Mouse (Mus musculus) G1E (cell line): Measurements from ENCODE around the gene Clcf1.

ENCODE experiments used
- CTCF ChIP-seq: IDR thresholded peaks from 2 replicates; pipeline ENCODE4 v1.5.1; 2012; ENCODE audit warnings: low read depth, low read length, inconsistent platforms, mixed read lengths
- GATA1 ChIP-seq: IDR thresholded peaks from 2 replicates; pipeline ENCODE4 v1.6.1; 2012; ENCODE audit warnings: borderline replicate concordance, low read length, inconsistent platforms, mixed read lengths
- GATA2 ChIP-seq: IDR thresholded peaks from 2 replicates; pipeline ENCODE4 v1.6.1; 2012; ENCODE audit warnings: low read depth, low read length, inconsistent platforms, borderline replicate concordance
- POLR2AphosphoS5 ChIP-seq: IDR thresholded peaks from 2 replicates; pipeline ENCODE4 v1.6.1; 2012; ENCODE audit warnings: low read depth, low read length, inconsistent platforms; ENCODE audit not compliant: insufficient replicate concordance

DNA sequence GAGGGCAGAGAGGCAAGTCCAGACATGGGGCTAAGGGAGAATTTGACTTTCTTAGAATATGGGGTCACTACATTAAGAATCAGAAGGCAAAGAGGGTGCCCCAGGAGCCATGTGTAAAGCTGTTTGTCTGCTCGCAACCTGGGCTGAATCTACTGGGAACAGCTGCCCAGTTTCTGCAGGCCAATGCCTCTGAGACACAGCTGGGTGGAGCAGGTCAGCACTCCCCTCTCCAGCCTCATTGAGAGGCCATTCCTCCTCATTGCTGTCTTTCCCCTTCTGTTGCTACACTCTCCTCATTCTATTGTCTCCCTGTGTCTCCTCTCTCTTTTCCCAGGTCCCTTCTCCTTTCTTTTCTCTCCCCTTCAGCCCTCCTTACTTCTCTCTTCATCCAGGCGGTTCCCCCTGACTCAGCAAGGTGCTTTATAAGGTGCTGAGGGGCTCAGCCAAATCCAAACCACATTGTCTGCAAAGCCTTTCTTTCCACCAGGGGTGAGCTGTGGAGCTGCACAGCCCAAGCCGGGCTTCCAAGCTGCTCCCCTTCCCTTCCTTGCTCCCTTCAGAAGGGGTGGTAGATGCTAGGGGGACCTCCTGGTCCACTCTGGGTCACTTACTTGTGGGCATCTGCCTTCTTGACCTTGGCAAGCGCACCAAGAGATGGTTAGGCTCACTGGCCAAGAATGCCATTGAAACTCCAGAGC lies 2.0 kb upstream of the Clcf1 start:
- no peak for TF ChIP-seq GATA1
- TF ChIP-seq CTCF: no peak
- no peak for TF ChIP-seq GATA2
- no peak for TF ChIP-seq POLR2AphosphoS5
